Mouse (Mus musculus) hindbrain, embryonic 10.5 days (tissue): ENCODE measurements at regions not wholly inside any gene's neighbourhood (a gene's known extent, or its start where the extent isn't known, plus 50 kb on each side); places are given as distances from the start of the nearest gene placed in this dataset.

Source experiments
- DNase-seq: peaks from one replicate; pipeline ENCODE4 v3.0.0-alpha.2; 2017; ENCODE audit warnings: low spot score
- H3K27ac ChIP-seq: fragments of 300-500 bp; sonication (generic); 2 replicates; pipeline ENCODE4 v1.5.1; 2016; ENCODE audit warnings: mild to moderate bottlenecking, moderate library complexity
- H3K27me3 ChIP-seq: fragments of 300-500 bp; sonication (generic); 2 replicates; pipeline ENCODE4 v1.6.1; 2016; ENCODE audit warnings: mild to moderate bottlenecking; ENCODE audit not compliant: poor library complexity, insufficient read depth, severe bottlenecking
- H3K36me3 ChIP-seq: fragments of 300-500 bp; sonication (generic); 2 replicates; pipeline ENCODE4 v1.6.1; 2016; ENCODE audit warnings: mild to moderate bottlenecking, moderate library complexity
- H3K4me1 ChIP-seq: fragments of 300-500 bp; sonication (generic); replicated peaks from 2 replicates; pipeline ENCODE4 v1.6.1; 2016; ENCODE audit warnings: mild to moderate bottlenecking
- H3K4me3 ChIP-seq: fragments of 300-500 bp; sonication (generic); 2 replicates; pipeline ENCODE4 v1.5.1; 2016; ENCODE audit warnings: mild to moderate bottlenecking, moderate library complexity
- H3K9me3 ChIP-seq: fragments of 300-500 bp; sonication (generic); 2 replicates; pipeline ENCODE4 v1.6.1; 2016; ENCODE audit warnings: mild to moderate bottlenecking, moderate library complexity
- WGBS: fragments of 180-500 bp; shearing (Covaris S2); methylation state at CpG from one replicate; pipeline ENCODE4 v1.1.7; 2016; 5-methylcytosine and 5-hydroxymethylcytosine counted together

DNA sequence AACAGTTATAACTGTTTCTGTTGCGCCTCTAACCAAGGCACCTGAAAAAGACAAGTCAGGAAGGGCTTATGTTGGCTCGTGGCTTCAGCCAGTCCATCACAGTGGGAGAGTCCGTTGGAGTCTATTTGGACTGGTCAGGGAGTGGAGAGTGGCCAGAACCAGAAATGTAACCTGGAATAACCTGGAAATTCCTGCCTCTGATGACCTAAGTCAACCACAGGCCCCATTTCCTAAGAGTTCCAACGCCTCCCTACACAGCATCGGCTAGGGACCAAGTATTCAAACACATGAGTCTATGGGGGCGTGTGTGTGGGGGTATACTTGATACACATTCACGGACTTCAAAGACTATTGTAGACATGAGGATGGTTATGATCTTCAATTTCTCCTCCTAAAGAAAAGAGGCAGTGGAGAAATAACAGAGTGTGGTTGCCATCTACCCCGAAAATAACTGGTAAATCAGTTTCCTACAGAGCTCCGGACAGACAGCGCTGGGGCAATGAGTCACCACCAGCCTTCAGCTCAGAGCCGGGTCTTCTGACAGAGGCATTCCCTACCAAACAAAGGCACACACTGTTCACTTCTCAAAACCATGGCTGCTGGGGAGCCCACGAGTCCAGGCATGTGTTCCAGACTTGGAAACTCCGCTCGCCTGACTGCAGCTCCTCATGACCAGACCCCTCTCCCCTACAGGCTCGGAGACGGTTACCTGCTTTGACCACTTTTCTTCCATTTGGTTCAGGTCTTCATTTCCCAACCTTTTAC, 167.0 kb upstream of the Irx5 start:
- no peaks in the 10 kb centered on the region for H3K36me3 ChIP-seq
- H3K4me3 ChIP-seq: no peak overlapping the region
- H3K27me3 ChIP-seq: no peaks in the 10 kb centered on the region; the same call in 1 of the 2 replicates
- no peak overlapping the region for H3K27ac ChIP-seq
- 0 out of 2 replicates have a peak, but pooled peaks cover 8% of the 10 kb centered on the region for H3K4me1 ChIP-seq
- 86% methylated on average over 16 of the region's 16 CpGs for WGBS
- no peaks in the 10 kb centered on the region for H3K9me3 ChIP-seq
- DNase-seq: no peak

DNA sequence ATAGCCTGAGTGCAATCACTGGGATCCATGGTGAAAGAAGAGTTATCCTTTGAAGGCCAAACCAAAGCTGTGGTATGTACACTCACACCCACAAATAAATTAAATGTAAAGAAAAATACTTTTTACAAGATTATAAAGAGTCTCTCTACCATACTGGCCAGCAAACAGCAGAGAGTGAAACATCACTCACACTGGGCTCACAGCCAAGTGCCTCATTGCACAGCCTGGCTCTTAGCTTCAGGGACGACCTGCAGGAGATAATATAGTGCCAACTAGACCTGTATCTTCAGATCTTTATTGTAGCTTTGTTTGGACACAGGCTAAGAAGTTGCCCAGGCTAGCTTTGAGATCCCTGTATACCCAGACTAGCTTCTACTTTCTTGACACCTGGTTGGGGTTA, 174.1 kb upstream of the Irx5 start:
- no peak for DNase-seq
- 82% methylated on average over 1 of the region's 1 CpGs for WGBS

DNA sequence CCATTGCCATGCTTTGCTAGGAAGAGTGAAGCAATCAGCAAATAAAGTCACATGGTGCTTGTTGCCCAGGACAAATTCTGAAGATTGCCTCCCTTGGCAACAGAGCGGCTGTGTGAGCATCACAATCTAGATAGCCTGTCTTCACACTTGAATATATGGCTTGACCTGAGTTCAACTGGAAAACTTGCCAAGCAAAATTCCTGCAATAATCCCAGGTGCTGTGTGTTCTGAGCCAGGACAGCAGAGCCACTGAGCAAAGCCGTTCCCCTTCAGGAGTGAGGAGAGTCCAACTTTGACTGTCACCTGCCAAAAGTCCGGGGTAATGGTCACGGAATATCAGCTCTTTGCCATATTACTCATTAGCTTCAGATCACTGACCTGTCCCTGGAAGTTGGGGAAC, 176.8 kb upstream of the Irx5 start:
- Histone ChIP-seq H3K27me3 (no peaks in the 10 kb centered on the region), H3K27ac (no peak overlapping the region), H3K4me1 (no peaks in the 10 kb centered on the region), H3K36me3 (no peaks in the 10 kb centered on the region), H3K4me3 (no peak overlapping the region), H3K9me3 (no peaks in the 10 kb centered on the region)
- no peak for DNase-seq
- WGBS: 91% methylated on average over 4 of the region's 4 CpGs

More for the DNA sequence above, 174.1 kb upstream of the Irx5 start:
- H3K4me1 ChIP-seq: no peaks in the 10 kb centered on the region
- no peak overlapping the region for H3K4me3 ChIP-seq
- H3K27ac ChIP-seq: no peak overlapping the region
- H3K27me3 ChIP-seq: no peaks in the 10 kb centered on the region
- H3K36me3 ChIP-seq: no peaks in the 10 kb centered on the region
- H3K9me3 ChIP-seq: no peaks in the 10 kb centered on the region

DNA sequence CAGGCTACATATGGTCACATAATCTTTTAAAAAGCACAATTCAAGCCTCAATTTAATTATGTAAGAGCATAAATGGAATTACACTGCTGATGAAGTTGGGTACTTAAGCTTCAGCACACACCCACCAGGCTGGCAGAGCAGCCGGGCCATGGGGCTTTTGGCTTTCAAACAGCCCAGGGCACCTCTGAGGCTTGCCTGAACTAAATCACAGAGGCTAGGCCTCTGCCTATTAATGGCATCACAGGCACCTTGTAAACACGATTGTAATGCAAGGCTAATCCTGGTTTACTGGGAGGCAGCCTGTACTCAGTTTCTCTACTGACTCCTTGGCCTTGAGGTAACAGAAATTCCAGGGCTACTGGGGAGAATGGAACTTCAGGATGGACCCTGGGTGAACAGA, 178.1 kb upstream of the Irx5 start:
- no peaks in the 10 kb centered on the region for H3K4me1 ChIP-seq
- WGBS: 61% methylated on average over 2 of the region's 2 CpGs
- no peaks in the 10 kb centered on the region for H3K27me3 ChIP-seq
- no peak overlapping the region for H3K4me3 ChIP-seq
- H3K9me3 ChIP-seq: no peaks in the 10 kb centered on the region
- DNase-seq: no peak
- no peaks in the 10 kb centered on the region for H3K36me3 ChIP-seq
- no peak overlapping the region for H3K27ac ChIP-seq

DNA sequence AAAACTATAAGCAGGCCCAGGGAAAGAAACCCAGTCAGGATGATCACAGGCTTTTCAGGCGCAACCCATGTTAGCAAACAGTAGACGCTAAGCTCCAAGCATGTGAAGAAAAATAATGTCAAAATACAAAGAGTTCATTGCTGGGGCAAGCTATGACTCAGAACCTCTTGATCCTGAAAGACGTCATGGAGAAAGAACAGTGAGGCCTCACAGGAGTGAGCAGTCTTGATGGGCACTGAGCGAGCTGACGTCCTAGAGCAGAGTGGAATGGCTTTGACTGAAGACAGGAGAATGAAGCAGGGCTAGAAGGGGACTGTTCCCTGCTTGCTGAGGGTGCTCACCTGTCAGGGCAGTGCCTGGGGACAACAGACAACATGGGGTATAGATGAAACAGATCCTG, 181.3 kb upstream of the Irx5 start:
- WGBS: 80% methylated on average over 5 of the region's 5 CpGs
- no peak for DNase-seq
- Histone ChIP-seq H3K4me3 (no peak overlapping the region), H3K36me3 (no peaks in the 10 kb centered on the region), H3K4me1 (no peaks in the 10 kb centered on the region), H3K9me3 (no peaks in the 10 kb centered on the region), H3K27ac (no peak overlapping the region), H3K27me3 (no peaks in the 10 kb centered on the region)

DNA sequence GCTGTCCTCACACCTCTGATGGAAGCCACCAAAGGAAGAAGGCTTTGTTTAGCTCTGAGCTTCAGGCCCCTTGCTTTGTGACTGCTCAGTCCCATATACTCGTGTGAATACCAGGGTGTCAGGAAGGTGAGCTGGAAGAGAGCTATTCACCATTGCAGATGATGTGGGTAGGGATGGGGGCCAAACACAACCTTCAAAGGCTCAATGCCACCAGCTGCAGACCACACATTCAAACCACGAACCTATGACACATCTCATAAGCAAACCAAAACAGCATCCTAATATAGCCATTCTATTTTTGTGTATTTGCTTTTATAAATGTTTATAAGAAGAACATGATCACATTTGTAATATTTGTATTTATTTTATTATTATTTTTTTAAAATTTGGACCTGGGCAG, 183.3 kb upstream of the Irx5 start:
- 82% methylated on average over 2 of the region's 2 CpGs for WGBS
- Histone ChIP-seq H3K27me3 (0 out of 2 replicates have a peak, but pooled peaks cover 5% of the 10 kb centered on the region), H3K27ac (no peak overlapping the region), H3K9me3 (no peaks in the 10 kb centered on the region), H3K4me1 (no peaks in the 10 kb centered on the region), H3K36me3 (no peaks in the 10 kb centered on the region), H3K4me3 (no peak overlapping the region)
- no peak for DNase-seq

DNA sequence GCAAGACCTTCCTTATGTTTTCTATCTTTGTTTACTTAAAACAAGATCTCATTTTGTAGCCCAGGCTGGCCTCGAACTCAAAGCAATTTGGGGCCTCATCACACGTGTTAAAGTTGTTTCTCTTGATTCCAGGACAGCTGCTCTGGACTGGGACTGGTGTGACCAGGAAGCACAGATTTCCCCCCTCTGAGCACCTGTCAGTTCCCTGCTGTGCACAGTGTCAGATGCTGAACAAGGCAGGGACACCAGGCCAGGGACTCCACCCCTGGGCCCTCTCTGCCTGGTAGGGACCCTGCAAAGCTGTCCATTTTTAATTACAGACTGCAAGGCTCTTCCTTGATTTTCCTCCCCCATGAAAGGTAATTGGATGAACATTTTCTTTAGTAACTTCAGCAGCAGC, 185.8 kb upstream of the Irx5 start:
- Histone ChIP-seq H3K36me3 (no peaks in the 10 kb centered on the region), H3K27ac (no peak overlapping the region), H3K4me3 (no peak overlapping the region), H3K4me1 (peaks cover 12% of the 10 kb centered on the region), H3K27me3 (peaks cover 10% of the 10 kb centered on the region), H3K9me3 (no peaks in the 10 kb centered on the region)
- no peak for DNase-seq
- WGBS: 67% methylated on average over 2 of the region's 2 CpGs

DNA sequence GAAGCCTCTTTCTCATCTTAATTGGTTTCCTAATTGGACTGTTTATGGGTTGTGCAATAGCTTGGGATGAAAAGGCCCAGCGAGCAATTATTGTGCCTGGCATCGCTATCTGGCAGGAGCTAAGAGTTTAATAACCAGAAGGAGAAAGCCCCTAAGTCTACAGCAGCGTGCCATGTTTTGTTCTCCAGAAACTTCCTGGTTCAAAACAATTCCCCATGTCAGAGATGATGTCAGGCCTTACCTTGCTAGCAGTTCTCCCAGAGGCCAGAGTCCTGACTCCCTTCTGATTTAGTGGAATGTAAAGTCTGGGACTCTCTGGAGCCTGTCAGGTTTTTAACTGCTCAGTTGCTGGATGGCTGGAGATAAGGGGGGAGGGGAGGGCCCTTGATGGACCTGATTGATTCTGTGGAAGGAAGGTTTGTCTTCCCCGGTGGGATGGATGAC, 190.1 kb upstream of the Irx5 start:
- Histone ChIP-seq H3K4me1 (peaks cover 12% of the 10 kb centered on the region), H3K36me3 (no peaks in the 10 kb centered on the region), H3K27me3 (peaks cover 10% of the 10 kb centered on the region), H3K9me3 (no peaks in the 10 kb centered on the region), H3K27ac (peak overlapping the region; percentile 35; the same call in 1 of the 2 replicates), H3K4me3 (no peak overlapping the region)
- no peak for DNase-seq
- 52% methylated on average over 4 of the region's 4 CpGs for WGBS

DNA sequence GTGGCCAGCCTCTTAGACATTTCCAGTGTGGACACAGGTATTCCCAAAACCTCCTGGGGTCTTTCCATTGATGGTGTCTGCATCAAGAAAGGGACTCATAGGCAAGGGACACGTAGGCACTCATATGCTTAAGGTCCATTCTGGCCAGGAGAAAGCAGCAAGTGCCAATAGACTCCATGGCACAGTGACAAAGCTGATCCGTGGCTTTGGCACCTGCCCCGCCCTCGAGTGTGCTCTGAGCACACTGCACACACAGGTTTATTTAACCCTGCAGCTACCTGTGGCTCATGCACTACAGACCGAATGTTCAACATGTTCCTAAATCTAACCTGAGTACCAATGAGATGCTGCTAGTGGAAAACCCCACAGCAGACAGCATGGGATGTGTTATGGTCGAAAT, 192.1 kb upstream of the Irx5 start:
- Histone ChIP-seq H3K9me3 (0 out of 2 replicates have a peak, but pooled peaks cover 4% of the 10 kb centered on the region), H3K4me1 (peaks cover 12% of the 10 kb centered on the region), H3K36me3 (no peaks in the 10 kb centered on the region), H3K4me3 (no peak overlapping the region), H3K27me3 (peaks cover 6% of the 10 kb centered on the region), H3K27ac (no peak overlapping the region)
- DNase-seq: no peak
- 89% methylated on average over 6 of the region's 6 CpGs for WGBS

DNA sequence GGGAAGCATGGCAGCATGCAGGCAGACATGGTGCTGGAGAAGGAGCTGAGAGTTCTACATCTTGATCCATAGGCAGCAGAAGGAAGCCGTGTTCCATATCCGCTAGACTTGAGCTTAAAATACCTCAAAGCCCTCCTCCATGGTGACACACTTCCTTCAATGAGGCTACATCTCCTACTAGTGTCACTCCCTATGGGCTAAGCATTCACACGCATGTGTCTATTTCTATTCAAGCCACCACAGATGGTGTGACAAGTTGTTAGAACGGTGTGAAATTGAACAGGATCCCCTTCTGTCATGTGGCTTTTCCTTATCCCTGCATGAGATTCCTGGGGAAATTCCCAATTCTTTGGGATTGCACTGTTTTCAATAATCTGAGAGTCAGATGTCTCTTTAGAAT, 192.9 kb upstream of the Irx5 start:
- no peaks in the 10 kb centered on the region for H3K36me3 ChIP-seq
- H3K4me1 ChIP-seq: peaks cover 12% of the 10 kb centered on the region
- H3K27ac ChIP-seq: no peak overlapping the region
- H3K9me3 ChIP-seq: 0 out of 2 replicates have a peak, but pooled peaks cover 4% of the 10 kb centered on the region
- no peak for DNase-seq
- H3K27me3 ChIP-seq: peaks cover 5% of the 10 kb centered on the region
- 96% methylated on average over 4 of the region's 4 CpGs for WGBS
- H3K4me3 ChIP-seq: no peak overlapping the region

DNA sequence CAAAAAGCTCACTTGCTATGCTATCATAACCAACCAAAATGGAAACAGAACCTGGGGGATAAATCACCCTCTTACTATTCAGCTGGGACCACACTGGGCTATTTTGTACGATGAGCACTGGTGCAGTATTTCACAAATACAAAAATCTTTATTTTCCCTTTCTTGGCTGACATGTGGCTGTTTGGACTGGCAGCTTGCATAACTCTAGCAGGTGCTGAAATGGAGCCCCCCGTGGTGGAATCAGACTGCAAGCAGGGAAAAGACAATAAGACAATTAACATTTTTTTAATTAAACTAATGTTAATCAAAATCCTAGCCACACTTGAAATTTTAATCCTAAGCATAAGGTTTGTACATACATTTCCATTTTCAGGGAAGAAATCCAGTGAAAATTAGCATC, 196.4 kb upstream of the Irx5 start:
- no peak overlapping the region for H3K4me3 ChIP-seq
- peaks cover 9% of the 10 kb centered on the region; the same call in 1 of the 2 replicates for H3K27me3 ChIP-seq
- 0 out of 2 replicates have a peak, but pooled peaks cover 4% of the 10 kb centered on the region for H3K9me3 ChIP-seq
- 71% methylated on average over 2 of the region's 2 CpGs for WGBS
- no peaks in the 10 kb centered on the region for H3K36me3 ChIP-seq
- DNase-seq: no peak
- peaks cover 12% of the 10 kb centered on the region; the same call in 1 of the 2 replicates for H3K4me1 ChIP-seq
- no peak overlapping the region for H3K27ac ChIP-seq

DNA sequence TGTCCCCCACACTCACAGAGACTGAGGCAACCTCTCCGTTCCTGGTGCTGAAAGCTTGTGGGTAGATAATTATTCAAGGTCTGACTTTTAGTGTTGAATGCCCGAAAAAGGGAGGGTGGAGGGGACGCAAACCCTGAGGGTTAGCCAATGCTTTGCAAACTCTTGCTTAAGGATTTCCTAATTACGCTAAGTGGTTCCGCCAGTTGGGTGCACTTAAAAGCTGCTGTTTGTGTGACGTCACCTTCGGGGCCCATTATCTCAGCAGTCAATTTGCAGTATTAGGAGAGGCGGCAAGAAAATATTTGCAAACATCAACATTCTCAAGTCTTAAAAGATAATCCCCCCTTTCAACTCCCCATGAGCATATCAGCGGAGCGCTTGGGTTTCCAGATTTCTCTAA, 199.2 kb upstream of the Irx5 start:
- Histone ChIP-seq H3K4me1 (peaks cover 12% of the 10 kb centered on the region; the same call in 1 of the 2 replicates), H3K27ac (no peak overlapping the region), H3K27me3 (peaks cover 15% of the 10 kb centered on the region), H3K4me3 (no peak overlapping the region), H3K36me3 (no peaks in the 10 kb centered on the region), H3K9me3 (0 out of 2 replicates have a peak, but pooled peaks cover 4% of the 10 kb centered on the region)
- WGBS: 51% methylated on average over 10 of the region's 10 CpGs
- no peak for DNase-seq

DNA sequence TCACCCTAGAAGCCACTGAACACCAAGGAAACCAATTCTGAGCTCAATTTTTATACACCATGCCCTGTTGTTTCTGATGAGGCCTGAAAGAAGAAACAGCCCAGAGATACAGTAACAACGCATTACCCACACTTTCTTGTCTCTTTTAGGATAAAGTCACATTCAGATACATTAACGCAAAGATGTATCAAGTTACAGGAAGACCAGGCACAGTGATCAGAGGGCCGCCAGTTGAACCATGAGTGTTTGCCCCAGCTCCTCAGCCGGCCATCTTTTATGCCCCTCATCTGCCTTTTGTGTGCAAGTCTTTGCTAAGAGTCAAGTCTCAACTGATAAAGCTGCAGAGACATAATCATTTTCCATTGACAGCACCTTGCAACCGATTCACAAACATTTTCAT, 204.9 kb upstream of the Irx5 start:
- no peaks in the 10 kb centered on the region for H3K36me3 ChIP-seq
- 86% methylated on average over 5 of the region's 5 CpGs for WGBS
- no peaks in the 10 kb centered on the region for H3K9me3 ChIP-seq
- no peak overlapping the region for H3K4me3 ChIP-seq
- H3K27ac ChIP-seq: no peak overlapping the region
- peaks cover 4% of the 10 kb centered on the region; the same call in 1 of the 2 replicates for H3K4me1 ChIP-seq
- peaks cover 9% of the 10 kb centered on the region for H3K27me3 ChIP-seq
- no peak for DNase-seq
